Mouse (Mus musculus) liver, adult 2 months (tissue): ENCODE results near the gene Zscan4-ps1. TPM values are rescaled to one million over a fixed set of nuclear protein-coding genes. Genes with fewer than 3 reads are reported as not detected.
"Not testable (repeated sequence)": the region's sequence is repeated elsewhere in the genome, so short reads cannot be mapped to it uniquely, and the experiment has no call there.

ENCODE experiments used
- DNase-seq: peaks from one replicate; pipeline ENCODE4 v3.0.0-alpha.2; 2011; ENCODE audit warnings: low read depth, low spot score; ENCODE audit errors: extremely low read depth
- H3K27ac ChIP-seq: fragments of 200-500 bp; replicated peaks from 2 replicates; pipeline ENCODE4 v1.5.1; 2012; ENCODE audit warnings: low read depth, mild to moderate bottlenecking, control low read depth, inconsistent platforms, low read length; ENCODE audit not compliant: insufficient read depth
- H3K27me3 ChIP-seq: fragments of 200-500 bp; 2 replicates; pipeline ENCODE4 v1.6.1; 2012; ENCODE audit warnings: mild to moderate bottlenecking, moderate library complexity, low read length, inconsistent platforms; ENCODE audit not compliant: control insufficient read depth, insufficient read depth
- H3K36me3 ChIP-seq: fragments of 200-500 bp; 2 replicates; pipeline ENCODE4 v1.6.1; 2012; ENCODE audit warnings: low read length, inconsistent platforms; ENCODE audit not compliant: control insufficient read depth, insufficient read depth
- H3K4me1 ChIP-seq: fragments of 200-500 bp; 2 replicates; pipeline ENCODE4 v1.6.1; 2011; ENCODE audit warnings: low read length; ENCODE audit not compliant: control insufficient read depth, insufficient read depth
- H3K4me3 ChIP-seq: fragments of 200-500 bp; 2 replicates; pipeline ENCODE4 v1.5.1; 2011; ENCODE audit warnings: low read depth, mild to moderate bottlenecking, control low read depth, low read length, moderate library complexity; ENCODE audit not compliant: insufficient read depth
- H3K79me2 ChIP-seq: fragments of 200-500 bp; 2 replicates; pipeline ENCODE4 v1.6.1; 2012; ENCODE audit warnings: inconsistent platforms, mild to moderate bottlenecking, low read length, moderate library complexity; ENCODE audit not compliant: control insufficient read depth, insufficient read depth
- H3K9ac ChIP-seq: fragments of 200-500 bp; 2 replicates; pipeline ENCODE4 v1.6.1; 2012; ENCODE audit warnings: low read depth, mild to moderate bottlenecking, control low read depth, inconsistent platforms, low read length
- WGBS: fragments of 180-500 bp; shearing (Covaris S2); methylation state at CpG from one replicate; pipeline ENCODE4 v1.1.7; 2018; 5-methylcytosine and 5-hydroxymethylcytosine counted together
- polyA plus RNA-seq: library from polyadenylated mRNA; depleted of rRNA; stranded (reverse); fragments of >200 nt; gene quantifications from 2 replicates; pipeline ENCODE4 v1.2.3, GENCODE M21; 2012; rRNA removed
- total RNA-seq: library from RNA; depleted of rRNA; stranded (reverse); fragments of >200 nt; gene quantifications from 2 replicates; pipeline ENCODE4 v1.2.3, GENCODE M21; 2014; rRNA removed

The Zscan4-ps1 gene
- total RNA-seq = not detected in 2 replicates
- not detected in 2 replicates for polyA plus RNA-seq

DNA sequence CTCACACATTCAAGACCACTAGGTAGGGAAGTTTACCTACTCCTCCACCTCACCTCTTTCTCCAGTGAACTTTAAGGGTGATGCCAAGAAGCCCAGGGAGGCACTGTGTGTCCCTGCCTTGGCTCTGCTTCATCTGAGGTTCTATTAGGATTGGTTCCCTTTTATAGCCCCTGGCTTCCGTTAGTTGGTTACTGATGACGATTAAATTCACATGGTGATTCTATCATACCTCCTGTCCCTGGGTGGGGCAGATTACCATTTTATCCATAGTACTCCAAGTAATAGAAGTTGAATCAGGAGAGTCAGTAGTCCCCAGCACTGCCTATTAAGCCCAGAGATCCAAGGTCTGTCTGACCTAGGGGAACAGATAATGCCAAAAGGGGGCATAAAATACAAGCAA is at the start of gene Zscan4-ps1:
Gene Zscan4-ps1 (minus strand): TSS at position 101 of the 400 bp plus-strand sequence.
- not testable (repeated sequence) for H3K79me2 ChIP-seq, H3K27ac ChIP-seq, H3K4me3 ChIP-seq, H3K4me1 ChIP-seq, H3K9ac ChIP-seq, H3K27me3 ChIP-seq, DNase-seq, H3K36me3 ChIP-seq
- WGBS = 84% methylated on average over 2 of the region's 2 CpGs

Other genes starting within 250 kb of the Zscan4-ps1 start
- gene Zscan4b, start 164.6 kb downstream of the Zscan4-ps1 start, total RNA-seq = not detected in 2 replicates
- gene Zscan4b, start 164.6 kb downstream of the Zscan4-ps1 start, polyA plus RNA-seq = not detected in 2 replicates
- gene Zscan4c, start 63.9 kb downstream of the Zscan4-ps1 start, total RNA-seq = not detected in 2 replicates
- not detected in 2 replicates for gene Zscan4c, start 63.9 kb downstream of the Zscan4-ps1 start, polyA plus RNA-seq
- not detected in 2 replicates for gene Zscan4d, start 96.5 kb upstream of the Zscan4-ps1 start, total RNA-seq
- not detected in 2 replicates for gene Zscan4d, start 96.5 kb upstream of the Zscan4-ps1 start, polyA plus RNA-seq
- not detected in 2 replicates for gene Zscan4e, start 241.0 kb upstream of the Zscan4-ps1 start, total RNA-seq
- not detected in 2 replicates for gene Zscan4e, start 241.0 kb upstream of the Zscan4-ps1 start, polyA plus RNA-seq